Mouse (Mus musculus): ENCODE data around the gene Cacna2d3.

DNA sequence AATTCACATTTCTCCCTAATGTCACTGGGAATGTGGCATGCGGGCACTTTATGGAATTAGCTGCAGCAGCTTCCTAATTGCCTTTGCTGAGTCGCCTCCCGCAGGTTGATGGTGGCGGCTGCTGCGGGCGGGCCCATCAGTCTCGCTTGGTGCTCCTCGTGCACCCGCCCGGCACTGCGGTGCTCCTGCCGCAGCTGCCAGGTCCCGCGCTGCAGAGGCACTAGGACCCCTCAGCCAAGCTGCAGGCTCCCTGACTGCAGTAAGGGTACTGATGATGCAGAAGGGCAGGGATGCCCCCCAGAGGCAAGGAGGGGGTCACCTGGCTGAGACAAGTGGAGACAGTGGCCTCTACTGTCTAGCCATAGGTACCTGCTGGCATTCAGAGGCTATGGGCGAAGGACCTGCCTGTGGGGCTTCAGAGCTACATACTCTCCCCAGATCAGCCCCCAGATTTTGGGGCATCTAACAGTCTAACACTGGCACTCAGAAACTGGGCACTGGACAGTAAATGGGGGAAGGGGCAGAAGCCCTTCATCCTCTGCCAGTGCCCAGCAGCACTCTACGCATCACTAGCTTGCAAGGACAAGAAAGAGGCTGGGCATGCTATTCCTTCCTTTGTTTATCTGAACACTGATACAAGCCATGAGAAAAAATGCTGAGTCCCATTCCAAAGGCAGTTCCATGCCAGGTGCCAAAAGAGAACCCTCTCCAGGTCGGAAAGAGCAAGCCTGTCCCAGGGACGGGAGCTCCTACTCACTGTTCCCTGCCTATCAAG is 13.9 kb downstream of the Cacna2d3 start:
- TF ChIP-seq GATA1 (IDR thresholded peaks at IDR 0.05; ENCODE audit: borderline replicate concordance, low read length) (no peak), CTCF (IDR thresholded peaks at IDR 0.05; ENCODE audit: low read depth, low read length) (no peak)

Data from G1E (cell line).